Mouse (Mus musculus) spleen, adult 2 months (tissue): ENCODE results near the gene Man2a2.

Experiments
- CTCF ChIP-seq: fragments of 200-500 bp; IDR thresholded peaks from 2 replicates; pipeline ENCODE4 v1.5.1; 2011; ENCODE audit warnings: mild to moderate bottlenecking, inconsistent platforms; ENCODE audit not compliant: insufficient read depth, insufficient read length, insufficient replicate concordance; ENCODE audit errors: extremely low read depth
- POLR2A ChIP-seq: fragments of 200-500 bp; IDR thresholded peaks from 2 replicates; pipeline ENCODE4 v1.6.1; 2011; ENCODE audit warnings: low read depth, low read length, inconsistent platforms

GRCm38 (mm10) chr7:80407712-80408111 is 36.5 kb upstream of the Man2a2 start:
- TF ChIP-seq POLR2A (no peak), CTCF (no peak)
